ENCODE assay signal across 8 mouse cellular contexts in the genomic region with DNA sequence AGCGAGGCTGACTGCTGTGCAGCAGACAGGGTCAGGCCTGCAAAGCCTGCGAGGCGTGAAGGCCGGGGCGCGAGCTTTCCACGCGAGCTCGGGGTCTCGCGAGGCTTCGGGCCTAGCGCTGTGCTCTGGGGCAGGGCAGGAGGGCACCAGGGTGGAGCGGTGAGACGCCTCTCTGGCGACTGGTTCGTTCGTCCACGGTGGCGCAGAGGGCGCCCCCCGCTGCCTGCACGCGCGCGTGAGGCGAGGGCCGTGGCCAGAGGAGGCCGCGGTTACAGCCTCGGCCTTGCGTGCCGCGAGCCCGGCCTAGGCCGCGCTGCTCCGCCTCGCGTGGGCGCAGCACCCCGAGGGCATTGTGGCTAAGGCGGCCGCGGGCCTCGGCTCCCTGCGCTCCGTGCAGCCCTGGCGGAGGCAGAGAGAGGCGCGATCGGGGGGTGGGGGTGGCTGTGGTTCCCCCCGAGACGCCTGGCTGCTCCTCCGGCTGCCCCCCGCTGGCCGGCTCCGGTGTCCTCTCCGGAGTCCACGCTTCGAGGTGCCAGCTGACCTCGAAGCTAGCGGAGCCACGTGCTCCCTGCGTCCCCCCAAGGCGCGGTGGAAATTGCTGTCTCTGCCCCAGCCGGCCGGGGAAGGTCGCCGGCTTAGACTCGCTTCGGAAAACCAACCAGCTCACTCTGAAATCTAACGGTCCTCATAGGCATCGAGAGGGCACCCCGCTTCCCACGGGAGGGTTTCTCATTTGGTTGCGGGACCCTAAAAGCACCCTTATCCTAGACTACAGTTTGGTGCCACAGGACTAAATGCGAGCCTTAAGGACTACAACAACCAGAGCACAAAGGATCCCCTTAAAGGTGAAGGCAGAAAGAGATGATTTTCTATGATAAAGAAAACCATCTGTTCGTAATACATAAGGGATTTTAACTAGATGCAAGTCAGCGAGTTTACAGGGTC. TPM values are rescaled to one million over a fixed set of nuclear protein-coding genes. Genes with fewer than 3 reads are reported as not detected.
A peak's percentile ranks its signal among the peaks of the same experiment; 100 is the strongest.
DNase-seq lines count a peak whose midpoint lies in the region; ATAC-seq and TF ChIP-seq lines count a peak whose summit lies in the region.

No protein-coding gene starts in this region.

- peaks cover 80% of the 10 kb centered on the region for H3K27me3 ChIP-seq in E14TG2a.4 (ENCODE audit: insufficient read depth, low read length)
- peaks cover 90% of the 10 kb centered on the region for H3K27me3 ChIP-seq in forebrain, embryonic 14.5 days (replicated peaks; ENCODE audit: control insufficient read depth, insufficient read depth, low read length)
- peaks cover 86% of the 10 kb centered on the region for H3K27me3 ChIP-seq in liver, embryonic 12.5 days (replicated peaks)

- no peaks in the 10 kb centered on the region for H3K36me3 ChIP-seq in E14TG2a.4 (ENCODE audit: insufficient read depth, low read length)
- no peaks in the 10 kb centered on the region for H3K36me3 ChIP-seq in forebrain, embryonic 14.5 days (ENCODE audit: control insufficient read depth, insufficient read depth, low read length)
- H3K36me3 ChIP-seq in liver, embryonic 12.5 days: no peaks in the 10 kb centered on the region

- 1% methylated on average over 67 of the region's 81 CpGs for WGBS in forebrain, embryonic 14.5 days
- 4% methylated on average over 80 of the region's 81 CpGs for WGBS in liver, embryonic 12.5 days (ENCODE audit: insufficient replicate concordance)

- no peak overlapping the region for H3K9ac ChIP-seq in forebrain, embryonic 14.5 days (ENCODE audit: low read length)
- H3K9ac ChIP-seq in liver, embryonic 12.5 days: no peak overlapping the region

- TF ChIP-seq CTCF in E14TG2a.4 (conservative IDR thresholded peaks at IDR 0.05; ENCODE audit: low read length): no peak

- H3K9me3 ChIP-seq in E14TG2a.4 (ENCODE audit: low read length): no peaks in the 10 kb centered on the region
- no peaks in the 10 kb centered on the region for H3K9me3 ChIP-seq in forebrain, embryonic 14.5 days (replicated peaks; ENCODE audit: control insufficient read depth, low read length)
- no peaks in the 10 kb centered on the region for H3K9me3 ChIP-seq in liver, embryonic 12.5 days (replicated peaks)

- H3K4me3 ChIP-seq in E14TG2a.4 (replicated peaks; ENCODE audit: low read length): peak overlapping the region; percentile 66
- 0 out of 2 replicates have a peak overlapping the region, but pooled peaks have one; percentile 5 for H3K4me3 ChIP-seq in forebrain, embryonic 14.5 days (ENCODE audit: low read depth, low read length)
- no peak overlapping the region; the same call in 1 of the 2 replicates for H3K4me3 ChIP-seq in liver, embryonic 12.5 days

- H3K27ac ChIP-seq in forebrain, embryonic 14.5 days (ENCODE audit: low read depth, low read length): peak overlapping the region; percentile 55; the same call in 1 of the 2 replicates
- no peak overlapping the region for H3K27ac ChIP-seq in liver, embryonic 12.5 days

- H3K4me1 ChIP-seq in E14TG2a.4 (replicated peaks; ENCODE audit: low read depth, low read length): peaks cover 19% of the 10 kb centered on the region
- H3K4me1 ChIP-seq in forebrain, embryonic 14.5 days (ENCODE audit: control insufficient read depth, insufficient read depth, low read length): peaks cover 11% of the 10 kb centered on the region
- H3K4me1 ChIP-seq in liver, embryonic 12.5 days: peaks cover 21% of the 10 kb centered on the region

- DNase-seq in cerebellum, postnatal 25 days: peak; percentile 18 to 19
- no peak for DNase-seq in cerebellum, adult 11 months
- DNase-seq in forebrain, embryonic 14.5 days (ENCODE audit: low spot score): no peak
- DNase-seq in Muller cell, postnatal 12 days (ENCODE audit: inconsistent ontology term): no peak
- no peak for DNase-seq in frontal cortex, postnatal 14 days (ENCODE audit: low spot score in 2 of 2)
- no peak for DNase-seq in right cerebral cortex, adult 2 months (ENCODE audit: low spot score in 2 of 2)

- no peak for ATAC-seq in forebrain, embryonic 14.5 days
- ATAC-seq in liver, embryonic 12.5 days: no peak

- peak overlapping the region; percentile 23 for H3K4me2 ChIP-seq in forebrain, embryonic 14.5 days (ENCODE audit: low read length)
- H3K4me2 ChIP-seq in liver, embryonic 12.5 days: peak overlapping the region; percentile 44

RNA-seq across cellular contexts. Expression of a gene that starts 10.2 kb away (rescaled TPM):
- polyA plus RNA-seq in forebrain, embryonic 14.5 days (2014; fragmentation: Nextera tagmentation; extraction: Ambion mirVana): 2.5 and 2.8 TPM in 2 replicates
- polyA plus RNA-seq in liver, embryonic 12.5 days (2016; fragmentation: Nextera tagmentation; extraction: Ambion mirVana): not detected in 2 replicates

Comparison
In these comparisons a context has a peak if more than half of its experiments do, and no peak if none do; other contexts are left out.
1. DNase-seq: peak in cerebellum, postnatal 25 days (2 of 2); none in cerebellum, adult 11 months (single experiment), forebrain, embryonic 14.5 days (single experiment), Muller cell, postnatal 12 days (single experiment), frontal cortex, postnatal 14 days (0 of 2) and right cerebral cortex, adult 2 months (0 of 2).